Mouse (Mus musculus): ENCODE measurements around the gene Pacrg. TPM values are rescaled to one million over a fixed set of nuclear protein-coding genes. Genes with fewer than 3 reads are reported as not detected.

Pacrg gene
- polyA plus RNA-seq, 1 experiment from 2014 or later, result 8.9 TPM

Other genes with a start within 250 kb of the Pacrg start
- 3.1 and 4.3 TPM in 2 replicates for gene Prkn, start 73 bp upstream of the Pacrg start, polyA plus RNA-seq (2015; fragmentation: Nextera tagmentation; extraction: Ambion mirVana)